Mouse (Mus musculus): ENCODE data around the gene Wasf2. TPM values are rescaled to one million over a fixed set of nuclear protein-coding genes. Genes with fewer than 3 reads are reported as not detected.

The Wasf2 gene
- total and polyA plus RNA-seq, 2 experiments from 2014 or later, result 11.3 to 24.1 TPM

GRCm38 (mm10) chr4:133101751-133102150 lies 28.6 kb upstream of the Wasf2 start:
- Histone ChIP-seq H3K4me1 (ENCODE audit: insufficient read depth) (no peaks in the 10 kb centered on the region), H3K27me3 (ENCODE audit: insufficient read depth, low read length) (no peaks in the 10 kb centered on the region), H3K9ac (no peak overlapping the region), H3K36me3 (ENCODE audit: insufficient read depth) (no peaks in the 10 kb centered on the region), H3K9me3 (ENCODE audit: low read length) (no peaks in the 10 kb centered on the region), H3K4me3 (ENCODE audit: low read depth, low read length) (no peak overlapping the region), H3K4me2 (ENCODE audit: low read depth) (peak overlapping the region; percentile 13; the same call in 1 of the 2 replicates), H3K27ac (ENCODE audit: low read depth, low read length) (no peak overlapping the region)
- no peak for TF ChIP-seq CTCF (IDR thresholded peaks at IDR 0.05; ENCODE audit: low read depth)
- no peak for DNase-seq
- ATAC-seq, result no peak
- 80% methylated on average over 9 of the region's 9 CpGs for WGBS

GRCm38 (mm10) chr4:133103525-133104193 lies 26.6 kb upstream of the Wasf2 start:
- no peaks in the 10 kb centered on the region for H3K36me3 ChIP-seq (ENCODE audit: insufficient read depth)
- no peaks in the 10 kb centered on the region for H3K9me3 ChIP-seq (ENCODE audit: low read length)
- H3K4me1 ChIP-seq (ENCODE audit: insufficient read depth), result no peaks in the 10 kb centered on the region
- DNase-seq (no peak), ATAC-seq (no peak)
- no peaks in the 10 kb centered on the region for H3K27me3 ChIP-seq (ENCODE audit: insufficient read depth, low read length)
- no peak overlapping the region for H3K9ac ChIP-seq
- no peak overlapping the region for H3K4me3 ChIP-seq (ENCODE audit: low read depth, low read length)
- 26% methylated on average over 15 of the region's 16 CpGs for WGBS
- no peak overlapping the region for H3K4me2 ChIP-seq (ENCODE audit: low read depth)
- no peak for TF ChIP-seq CTCF (IDR thresholded peaks at IDR 0.05; ENCODE audit: low read depth)
- H3K27ac ChIP-seq (ENCODE audit: low read depth, low read length), result no peak overlapping the region

- WGBS, result 38% methylated on average over 10 of the region's 10 CpGs
- ATAC-seq, result no peak
These were observed 26.1 kb upstream of the Wasf2 start for GRCm38 (mm10) chr4:133104194-133104569.

GRCm38 (mm10) chr4:133106691-133107090 lies 23.6 kb upstream of the Wasf2 start:
- H3K27ac ChIP-seq (ENCODE audit: low read depth, low read length), result no peak overlapping the region

More at GRCm38 (mm10) chr4:133104194-133104569, 26.1 kb upstream of the Wasf2 start:
- Histone ChIP-seq H3K9ac (no peak overlapping the region), H3K4me1 (ENCODE audit: insufficient read depth) (no peaks in the 10 kb centered on the region), H3K4me3 (ENCODE audit: low read depth, low read length) (no peak overlapping the region), H3K27ac (ENCODE audit: low read depth, low read length) (no peak overlapping the region), H3K27me3 (ENCODE audit: insufficient read depth, low read length) (no peaks in the 10 kb centered on the region), H3K9me3 (ENCODE audit: low read length) (no peaks in the 10 kb centered on the region), H3K36me3 (ENCODE audit: insufficient read depth) (no peaks in the 10 kb centered on the region), H3K4me2 (ENCODE audit: low read depth) (no peak overlapping the region)
- no peak for DNase-seq
- TF ChIP-seq CTCF (IDR thresholded peaks at IDR 0.05; ENCODE audit: low read depth), result no peak

GRCm38 (mm10) chr4:133107788-133108281 lies 22.5 kb upstream of the Wasf2 start:
- no peak for ATAC-seq
- no peaks in the 10 kb centered on the region for H3K36me3 ChIP-seq (ENCODE audit: insufficient read depth)
- no peak overlapping the region for H3K4me2 ChIP-seq (ENCODE audit: low read depth)
- 57% methylated on average over 13 of the region's 13 CpGs for WGBS
- no peaks in the 10 kb centered on the region for H3K9me3 ChIP-seq (ENCODE audit: low read length)
- H3K27me3 ChIP-seq (ENCODE audit: insufficient read depth, low read length), result no peaks in the 10 kb centered on the region
- DNase-seq, result no peak
- no peak overlapping the region for H3K27ac ChIP-seq (ENCODE audit: low read depth, low read length)
- H3K9ac ChIP-seq, result no peak overlapping the region
- no peak overlapping the region for H3K4me3 ChIP-seq (ENCODE audit: low read depth, low read length)
- H3K4me1 ChIP-seq (ENCODE audit: insufficient read depth), result no peaks in the 10 kb centered on the region
- TF ChIP-seq CTCF (IDR thresholded peaks at IDR 0.05; ENCODE audit: low read depth), result 0 out of 2 replicates have a peak, but pooled peaks have one; percentile 6

More at GRCm38 (mm10) chr4:133106691-133107090, 23.6 kb upstream of the Wasf2 start:
- WGBS, result 97% methylated on average over 7 of the region's 7 CpGs
- DNase-seq, result no peak
- Histone ChIP-seq H3K4me1 (ENCODE audit: insufficient read depth) (no peaks in the 10 kb centered on the region), H3K9me3 (ENCODE audit: low read length) (no peaks in the 10 kb centered on the region), H3K27me3 (ENCODE audit: insufficient read depth, low read length) (no peaks in the 10 kb centered on the region), H3K36me3 (ENCODE audit: insufficient read depth) (no peaks in the 10 kb centered on the region), H3K4me2 (ENCODE audit: low read depth) (no peak overlapping the region), H3K4me3 (ENCODE audit: low read depth, low read length) (no peak overlapping the region), H3K9ac (no peak overlapping the region)
- TF ChIP-seq CTCF (IDR thresholded peaks at IDR 0.05; ENCODE audit: low read depth), result no peak
- ATAC-seq, result no peak

- no peaks in the 10 kb centered on the region for H3K36me3 ChIP-seq (ENCODE audit: insufficient read depth)
- ATAC-seq, result no peak
- TF ChIP-seq CTCF (IDR thresholded peaks at IDR 0.05; ENCODE audit: low read depth), result no peak
- H3K4me1 ChIP-seq (ENCODE audit: insufficient read depth), result no peaks in the 10 kb centered on the region
- no peaks in the 10 kb centered on the region for H3K9me3 ChIP-seq (ENCODE audit: low read length)
- no peak overlapping the region for H3K4me2 ChIP-seq (ENCODE audit: low read depth)
- no peak overlapping the region for H3K9ac ChIP-seq
- WGBS, result 71% methylated on average over 13 of the region's 13 CpGs
- H3K27ac ChIP-seq (ENCODE audit: low read depth, low read length), result no peak overlapping the region
- no peak overlapping the region for H3K4me3 ChIP-seq (ENCODE audit: low read depth, low read length)
- no peak for DNase-seq
- H3K27me3 ChIP-seq (ENCODE audit: insufficient read depth, low read length), result no peaks in the 10 kb centered on the region
These were observed 21.6 kb upstream of the Wasf2 start for GRCm38 (mm10) chr4:133108481-133109334.

GRCm38 (mm10) chr4:133109335-133109801 lies 20.9 kb upstream of the Wasf2 start:
- Histone ChIP-seq H3K9ac (no peak overlapping the region), H3K27me3 (ENCODE audit: insufficient read depth, low read length) (no peaks in the 10 kb centered on the region), H3K36me3 (ENCODE audit: insufficient read depth) (no peaks in the 10 kb centered on the region), H3K4me3 (ENCODE audit: low read depth, low read length) (no peak overlapping the region), H3K4me1 (ENCODE audit: insufficient read depth) (no peaks in the 10 kb centered on the region), H3K27ac (ENCODE audit: low read depth, low read length) (no peak overlapping the region), H3K9me3 (ENCODE audit: low read length) (no peaks in the 10 kb centered on the region), H3K4me2 (ENCODE audit: low read depth) (no peak overlapping the region)
- no peak for TF ChIP-seq CTCF (IDR thresholded peaks at IDR 0.05; ENCODE audit: low read depth)
- ATAC-seq, result no peak
- 80% methylated on average over 5 of the region's 5 CpGs for WGBS
- DNase-seq, result no peak

Measured in forebrain, postnatal 0 days (tissue).